Mouse (Mus musculus): ENCODE measurements around the gene a. TPM values are rescaled to one million over a fixed set of nuclear protein-coding genes. Genes with fewer than 3 reads are reported as not detected.

The a gene
- total and polyA plus RNA-seq, 3 experiments: 7.8 to 23.8 (median 10.9) TPM

DNA sequence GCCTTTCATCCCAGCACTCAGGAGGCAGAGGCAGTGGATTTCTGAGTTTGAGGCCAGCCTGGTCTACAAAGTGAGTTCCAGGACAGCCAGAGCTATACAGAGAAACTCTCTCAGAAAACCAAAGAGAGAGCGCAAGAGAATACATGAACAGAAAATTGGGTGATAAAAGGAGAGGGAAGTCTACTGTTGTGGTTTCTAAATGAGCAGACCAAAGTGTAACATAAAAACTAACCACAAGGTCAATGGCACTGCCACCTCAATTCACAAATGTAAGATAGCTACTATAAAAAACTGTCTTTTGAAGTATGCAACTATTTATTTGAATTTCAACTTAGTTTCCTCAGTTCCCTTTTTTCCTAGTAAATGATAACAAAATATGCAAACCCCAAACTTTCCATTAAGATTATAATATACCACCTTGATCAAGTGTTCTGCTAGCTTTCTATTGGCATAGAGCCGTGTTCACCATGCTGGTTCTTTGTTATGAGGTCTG is 37.1 kb upstream of the a start:
- no peaks in the 10 kb centered on the region for H3K9me3 ChIP-seq (replicated peaks; ENCODE audit: low read length)
- H3K27ac ChIP-seq (ENCODE audit: insufficient read depth, low read depth): no peak overlapping the region
- H3K4me3 ChIP-seq (replicated peaks in 1 of 3; ENCODE audit: low read depth in 2 of 3, low read length in 2 of 3, poor library complexity in 1 of 3): no peak overlapping the region
- DNase-seq (ENCODE audit: extremely low read depth): no peak
- no peak overlapping the region for H3K9ac ChIP-seq (ENCODE audit: insufficient read depth, low read depth)
- dilution Hi-C loops (cut with MboI; ENCODE audit: extremely low pct_ligation_motif_present, extremely low pct_unique_long_range_greater_than_20kb, low sequenced_read_pairs) (no loop called here), in situ Hi-C loops (cut with MboI; ENCODE audit: low pct_ligation_motif_present, low pct_unique_long_range_greater_than_20kb, low sequenced_read_pairs) (no loop called here)
- H3K27me3 ChIP-seq (replicated peaks): no peaks in the 10 kb centered on the region
- TF ChIP-seq IRF4 (IDR thresholded peaks at IDR 0.05; ENCODE audit: low read depth, low read length) (peak; percentile 49; the same call in 1 of the 2 replicates), RCOR1 (conservative IDR thresholded peaks at IDR 0.05; ENCODE audit: low read depth, low read length) (no peak), JUND (conservative IDR thresholded peaks at IDR 0.05; ENCODE audit: low read depth, low read length) (no peak), MAZ (IDR thresholded peaks at IDR 0.05; ENCODE audit: low read depth, low read length) (no peak), BHLHE40 (IDR thresholded peaks at IDR 0.05; ENCODE audit: low read depth, low read length) (no peak), MEF2A (IDR thresholded peaks at IDR 0.05; ENCODE audit: borderline replicate concordance, low read depth, low read length) (no peak), EP300 (IDR thresholded peaks at IDR 0.05; ENCODE audit: low read length) (peak; percentile 50), ZMIZ1 (IDR thresholded peaks at IDR 0.05; ENCODE audit: low read depth, low read length) (no peak), KAT2A (IDR thresholded peaks at IDR 0.05; ENCODE audit: insufficient replicate concordance, low read length) (no peak), POLR2A (IDR thresholded peaks at IDR 0.05; ENCODE audit: low read depth, low read length) (no peak), RAD21 (IDR thresholded peaks at IDR 0.05; ENCODE audit: low read depth, low read length) (no peak)
- H3K4me1 ChIP-seq (ENCODE audit: control insufficient read depth in 1 of 2, insufficient read depth in 2 of 2): peaks cover 10 to 45% of the 10 kb centered on the region in 2 experiments
- H3K36me3 ChIP-seq (replicated peaks in 1 of 2; ENCODE audit: control insufficient read depth in 1 of 2, insufficient read depth in 1 of 2, low read length in 1 of 2): no peaks in the 10 kb centered on the region
- no peaks in the 10 kb centered on the region for H3K79me2 ChIP-seq (replicated peaks; ENCODE audit: control insufficient read depth, extremely low read depth, insufficient read depth, poor library complexity, severe bottlenecking)
- H3K4me2 ChIP-seq (ENCODE audit: insufficient read depth, low read depth, poor library complexity, severe bottlenecking): no peak overlapping the region

DNA sequence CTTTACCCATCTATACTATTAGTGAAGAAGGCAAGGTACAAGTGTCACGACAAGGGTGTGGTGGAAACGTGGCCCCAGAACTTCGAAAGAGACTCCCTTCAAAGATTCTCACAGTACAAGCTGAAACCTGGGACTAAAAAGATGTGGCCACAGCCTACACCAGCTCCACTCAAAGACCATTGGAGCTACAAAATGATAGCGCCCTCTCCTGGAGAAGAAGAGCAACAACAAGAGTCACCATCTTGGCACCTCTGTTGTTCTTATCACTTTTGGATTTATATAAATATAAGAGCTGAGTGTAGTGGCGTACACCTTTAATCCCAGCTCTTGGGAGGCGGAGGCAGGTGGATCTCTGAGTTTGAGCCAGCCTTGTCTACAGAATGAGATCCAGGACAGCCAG is 35.4 kb upstream of the a start:
- no peak overlapping the region for H3K9ac ChIP-seq (ENCODE audit: insufficient read depth, low read depth)
- no peak overlapping the region for H3K27ac ChIP-seq (ENCODE audit: insufficient read depth, low read depth)
- dilution Hi-C loops (cut with MboI; ENCODE audit: extremely low pct_ligation_motif_present, extremely low pct_unique_long_range_greater_than_20kb, low sequenced_read_pairs): no loop called here
- H3K79me2 ChIP-seq (replicated peaks; ENCODE audit: control insufficient read depth, extremely low read depth, insufficient read depth, poor library complexity, severe bottlenecking): no peaks in the 10 kb centered on the region
- DNase-seq (ENCODE audit: extremely low read depth): no peak
- H3K36me3 ChIP-seq (replicated peaks in 1 of 2; ENCODE audit: control insufficient read depth in 1 of 2, insufficient read depth in 1 of 2, low read length in 1 of 2): no peaks in the 10 kb centered on the region
- no peak overlapping the region for H3K4me2 ChIP-seq (ENCODE audit: insufficient read depth, low read depth, poor library complexity, severe bottlenecking)
- no peak overlapping the region for H3K4me3 ChIP-seq (replicated peaks in 1 of 3; ENCODE audit: low read depth in 2 of 3, low read length in 2 of 3, poor library complexity in 1 of 3)
- H3K4me1 ChIP-seq (ENCODE audit: control insufficient read depth in 1 of 2, insufficient read depth in 2 of 2): peaks cover 10 to 47% of the 10 kb centered on the region in 2 experiments
- peak; percentile 42 for TF ChIP-seq SMC3 (IDR thresholded peaks at IDR 0.05; ENCODE audit: low read depth, low read length)
- TF ChIP-seq ZNF384 (IDR thresholded peaks at IDR 0.05; ENCODE audit: low read depth, low read length): no peak
- TF ChIP-seq ZMIZ1 (IDR thresholded peaks at IDR 0.05; ENCODE audit: low read depth, low read length): no peak
- TF ChIP-seq USF2 (conservative IDR thresholded peaks at IDR 0.05; ENCODE audit: low read depth, low read length): no peak
- TF ChIP-seq RCOR1 (conservative IDR thresholded peaks at IDR 0.05; ENCODE audit: low read depth, low read length): no peak
- no peak for TF ChIP-seq EP300 (IDR thresholded peaks at IDR 0.05; ENCODE audit: low read length)
- TF ChIP-seq CTCF (conservative IDR thresholded peaks at IDR 0.05 in 1 of 2, IDR thresholded peaks at IDR 0.05 in 1 of 2; ENCODE audit: low read depth in 2 of 2, low read length in 2 of 2): peak; percentile 45 to 66; a peak in 3 of 4 replicates
- TF ChIP-seq PAX5 (IDR thresholded peaks at IDR 0.05; ENCODE audit: low read length): no peak
- no peak for TF ChIP-seq UBTF (IDR thresholded peaks at IDR 0.05; ENCODE audit: low read depth, low read length)
- peak; percentile 38 for TF ChIP-seq RAD21 (IDR thresholded peaks at IDR 0.05; ENCODE audit: low read depth, low read length)
- TF ChIP-seq ZKSCAN1 (IDR thresholded peaks at IDR 0.05; ENCODE audit: borderline replicate concordance, low read depth, low read length): no peak
- TF ChIP-seq BHLHE40 (IDR thresholded peaks at IDR 0.05; ENCODE audit: low read depth, low read length): no peak
- in situ Hi-C loops (cut with MboI; ENCODE audit: low pct_ligation_motif_present, low pct_unique_long_range_greater_than_20kb, low sequenced_read_pairs): loop anchor here (5.0 kb wide), 1 partner anchor 33 kb away; no protein-coding TSS in a partner anchor
- no peaks in the 10 kb centered on the region for H3K27me3 ChIP-seq (replicated peaks)
- peaks cover 9% of the 10 kb centered on the region for H3K9me3 ChIP-seq (replicated peaks; ENCODE audit: low read length)

Measured in CH12.LX (cell line).